Mouse (Mus musculus): Measurements from ENCODE around the gene Olfr643. TPM values are rescaled to one million over a fixed set of nuclear protein-coding genes. Genes with fewer than 3 reads are reported as not detected.

The Olfr643 gene
- polyA plus RNA-seq, 1 experiment from 2014 or later: not detected

DNA sequence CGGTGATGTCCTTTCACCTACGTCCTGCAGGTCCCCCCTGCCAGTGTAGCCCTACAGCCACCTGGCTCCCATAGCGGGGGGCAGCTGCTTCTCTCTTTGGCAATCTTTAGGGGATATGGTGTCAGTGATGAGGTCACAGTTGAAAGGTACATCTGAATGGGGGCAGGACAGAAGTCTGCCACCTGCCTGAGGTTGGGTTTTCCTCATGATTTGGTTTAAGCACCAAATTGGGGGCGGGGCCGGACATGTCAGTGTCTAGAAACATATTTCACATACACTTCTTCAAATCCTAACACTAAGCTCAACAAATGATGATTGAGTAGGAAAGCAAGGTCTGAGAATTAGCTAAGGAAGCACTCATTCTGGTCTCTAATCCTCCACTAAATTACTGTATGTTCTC is 7.5 kb downstream of the Olfr643 start, which contains the start of gene Ubqln5:
Ubqln5 (minus strand) TSS at position 101 of the 400 bp plus-strand sequence.
- Histone ChIP-seq H3K9ac (ENCODE audit: low read length) (no peak within 1 kb of the TSS), H3K27me3 (ENCODE audit: control insufficient read depth, insufficient read depth, low read length) (no peaks in the 10 kb centered on the region), H3K4me2 (ENCODE audit: low read depth, low read length) (no peak within 1 kb of the TSS), H3K4me1 (ENCODE audit: control insufficient read depth, insufficient read depth, low read length) (no peaks in the 10 kb centered on the region), H3K36me3 (ENCODE audit: control insufficient read depth, insufficient read depth, low read length) (no peaks in the 10 kb centered on the region), H3K9me3 (replicated peaks; ENCODE audit: control insufficient read depth, low read length) (no peaks in the 10 kb centered on the region), H3K27ac (ENCODE audit: low read length) (no peak within 1 kb of the TSS), H3K4me3 (replicated peaks; ENCODE audit: low read length) (no peak within 1 kb of the TSS)
- no peak; the same call in 1 of the 2 replicates for ATAC-seq (ENCODE audit: insufficient read depth, low FRiP score)
- 90% methylated on average over 5 of the region's 5 CpGs for WGBS

DNA sequence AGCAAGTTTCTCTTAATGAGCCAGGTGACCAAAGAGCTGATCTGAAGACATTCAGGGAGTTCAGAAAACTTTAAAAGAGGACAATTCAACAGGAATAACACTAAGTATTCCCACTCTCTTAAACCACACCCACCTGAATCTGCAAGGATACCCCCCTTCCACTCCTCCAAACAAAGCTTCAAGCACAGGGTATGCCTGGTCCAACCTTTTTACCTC is 32.5 kb downstream of the Olfr643 start, which contains the start of gene Olfr646:
Olfr646 (plus strand) TSS at position 117 of the 216 bp plus-strand sequence.
- Histone ChIP-seq H3K9me3 (replicated peaks; ENCODE audit: control insufficient read depth, low read length) (no peaks in the 10 kb centered on the region), H3K4me1 (ENCODE audit: control insufficient read depth, insufficient read depth, low read length) (no peaks in the 10 kb centered on the region), H3K27ac (ENCODE audit: low read length) (no peak within 1 kb of the TSS), H3K4me3 (replicated peaks; ENCODE audit: low read length) (no peak within 1 kb of the TSS), H3K36me3 (ENCODE audit: control insufficient read depth, insufficient read depth, low read length) (no peaks in the 10 kb centered on the region), H3K9ac (ENCODE audit: low read length) (no peak within 1 kb of the TSS), H3K4me2 (ENCODE audit: low read depth, low read length) (no peak within 1 kb of the TSS), H3K27me3 (ENCODE audit: control insufficient read depth, insufficient read depth, low read length) (no peaks in the 10 kb centered on the region)
- ATAC-seq (ENCODE audit: insufficient read depth, low FRiP score): no peak

DNA sequence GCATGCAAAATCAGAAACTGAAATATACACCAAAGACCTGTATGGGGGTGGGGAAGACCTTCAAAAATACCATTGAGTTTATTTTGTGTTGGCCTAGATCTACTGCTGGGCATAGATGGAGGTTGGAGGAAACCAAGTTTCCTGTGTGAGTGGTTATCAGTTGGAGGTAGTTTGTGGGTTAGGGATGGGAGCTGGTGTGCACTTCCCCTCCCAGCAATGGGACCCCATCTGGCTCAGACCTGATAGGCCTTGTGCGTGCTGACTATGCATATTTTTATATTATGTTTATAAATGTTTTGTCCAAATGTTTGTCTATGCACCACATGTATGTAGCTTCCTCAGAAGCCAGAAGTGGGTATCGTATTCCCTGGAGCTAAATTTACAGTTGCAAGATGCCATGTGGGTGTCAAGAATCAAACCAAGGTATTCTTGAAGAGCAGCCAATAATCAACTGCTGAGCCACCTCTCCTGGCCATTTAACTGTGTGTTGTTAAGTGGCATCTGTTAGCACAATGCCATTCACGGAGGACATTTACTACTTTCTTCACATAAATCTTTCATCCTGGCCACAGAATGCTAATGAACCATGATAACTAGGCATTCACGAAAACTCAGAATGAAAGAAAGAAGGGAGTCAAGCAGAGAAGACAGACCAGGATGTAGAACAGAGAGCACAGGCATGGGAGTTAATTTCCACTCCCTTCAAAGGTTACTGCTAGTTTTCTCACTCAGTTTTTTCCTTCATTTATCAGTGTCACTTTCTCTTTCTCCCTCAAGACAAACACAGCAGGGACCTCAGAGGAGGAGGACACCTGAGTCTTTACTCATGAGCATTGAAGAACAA is 33.1 kb downstream of the Olfr643 start:
- Histone ChIP-seq H3K9ac (ENCODE audit: low read length) (no peak overlapping the region), H3K4me2 (ENCODE audit: low read depth, low read length) (no peak overlapping the region), H3K27ac (ENCODE audit: low read length) (no peak overlapping the region), H3K27me3 (ENCODE audit: control insufficient read depth, insufficient read depth, low read length) (no peaks in the 10 kb centered on the region), H3K36me3 (ENCODE audit: control insufficient read depth, insufficient read depth, low read length) (no peaks in the 10 kb centered on the region), H3K9me3 (replicated peaks; ENCODE audit: control insufficient read depth, low read length) (no peaks in the 10 kb centered on the region), H3K4me1 (ENCODE audit: control insufficient read depth, insufficient read depth, low read length) (no peaks in the 10 kb centered on the region), H3K4me3 (replicated peaks; ENCODE audit: low read length) (no peak overlapping the region)
- no peak for ATAC-seq (ENCODE audit: insufficient read depth, low FRiP score)
- WGBS: 54% methylated on average over 4 of the region's 4 CpGs

DNA sequence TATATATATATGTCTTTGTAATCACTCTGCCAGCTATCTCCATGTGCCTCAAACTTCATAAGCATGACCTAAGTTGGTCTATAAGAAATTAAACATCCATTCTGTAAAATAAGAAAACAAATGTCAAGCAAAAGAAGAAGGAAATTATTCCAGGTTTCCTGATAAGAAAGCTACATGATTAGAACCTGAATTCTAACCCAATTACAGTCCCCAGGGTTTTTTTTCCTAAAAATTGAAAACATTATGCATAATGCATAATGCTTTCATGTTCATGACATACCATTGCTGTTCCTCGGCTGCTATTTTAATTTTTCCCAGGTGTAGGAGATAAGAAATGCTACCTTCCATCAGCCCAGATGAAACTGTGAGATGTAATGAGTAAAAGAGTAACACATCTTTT is 51.8 kb downstream of the Olfr643 start, which contains the start of gene Olfr645:
Olfr645 (minus strand) TSS at position 101 of the 400 bp plus-strand sequence.
- ATAC-seq (ENCODE audit: insufficient read depth, low FRiP score): no peak
- Histone ChIP-seq H3K36me3 (ENCODE audit: control insufficient read depth, insufficient read depth, low read length) (no peaks in the 10 kb centered on the region), H3K27ac (ENCODE audit: low read length) (no peak within 1 kb of the TSS), H3K9ac (ENCODE audit: low read length) (no peak within 1 kb of the TSS), H3K9me3 (replicated peaks; ENCODE audit: control insufficient read depth, low read length) (no peaks in the 10 kb centered on the region), H3K27me3 (ENCODE audit: control insufficient read depth, insufficient read depth, low read length) (no peaks in the 10 kb centered on the region), H3K4me2 (ENCODE audit: low read depth, low read length) (no peak within 1 kb of the TSS), H3K4me3 (replicated peaks; ENCODE audit: low read length) (no peak within 1 kb of the TSS), H3K4me1 (ENCODE audit: control insufficient read depth, insufficient read depth, low read length) (no peaks in the 10 kb centered on the region)
- WGBS: 64% methylated on average over 1 of the region's 1 CpGs

DNA sequence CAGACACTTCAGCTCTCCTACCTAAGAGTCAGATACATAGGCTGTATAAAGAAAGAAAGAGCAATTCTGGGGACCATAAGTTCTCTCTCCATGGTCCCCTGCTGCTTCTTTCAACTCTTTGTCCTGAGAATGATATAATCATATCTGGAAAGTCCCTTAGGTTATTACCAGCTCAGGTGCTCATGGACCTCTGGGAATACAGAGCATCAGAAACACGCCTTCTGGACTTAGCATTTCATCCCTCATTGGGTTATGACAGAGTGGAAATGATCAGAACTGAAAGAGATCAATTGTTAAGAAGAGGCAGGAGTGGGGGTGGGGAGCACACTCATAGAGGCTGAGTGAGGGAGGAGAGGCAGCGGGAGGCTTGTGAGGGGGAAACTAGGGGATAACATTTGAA is 65.4 kb downstream of the Olfr643 start, which contains the start of gene Olfr644:
Olfr644 (minus strand) TSS at position 101 of the 400 bp plus-strand sequence.
- Histone ChIP-seq H3K9me3 (replicated peaks; ENCODE audit: control insufficient read depth, low read length) (no peaks in the 10 kb centered on the region), H3K9ac (ENCODE audit: low read length) (no peak within 1 kb of the TSS), H3K27me3 (ENCODE audit: control insufficient read depth, insufficient read depth, low read length) (no peaks in the 10 kb centered on the region), H3K4me2 (ENCODE audit: low read depth, low read length) (no peak within 1 kb of the TSS), H3K36me3 (ENCODE audit: control insufficient read depth, insufficient read depth, low read length) (no peaks in the 10 kb centered on the region), H3K27ac (ENCODE audit: low read length) (no peak within 1 kb of the TSS), H3K4me1 (ENCODE audit: control insufficient read depth, insufficient read depth, low read length) (no peaks in the 10 kb centered on the region), H3K4me3 (replicated peaks; ENCODE audit: low read length) (no peak within 1 kb of the TSS)
- ATAC-seq (ENCODE audit: insufficient read depth, low FRiP score): no peak
- WGBS: 65% methylated on average over 2 of the region's 2 CpGs

DNA sequence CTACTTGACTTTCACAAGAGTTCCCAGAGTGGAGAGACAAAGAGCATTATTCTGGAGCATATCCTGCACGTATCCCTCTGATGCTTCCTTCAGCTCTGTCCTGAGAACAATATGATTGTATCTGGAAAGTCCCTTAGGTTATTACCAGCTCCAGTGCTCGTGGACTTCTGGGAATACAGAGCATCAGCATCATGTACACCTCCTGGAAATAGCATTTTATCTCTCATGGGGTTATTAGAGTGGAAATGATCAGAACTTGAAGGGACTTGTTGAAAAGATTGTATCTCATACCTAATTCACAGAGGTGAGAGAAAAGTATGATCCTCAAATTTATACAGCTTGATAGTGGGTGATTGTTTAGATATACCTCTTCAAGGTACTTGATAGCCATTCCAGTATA is 75.9 kb downstream of the Olfr643 start, which contains the start of gene 4930516K23Rik:
4930516K23Rik (minus strand) TSS at position 101 of the 400 bp plus-strand sequence.
- no peak within 1 kb of the TSS for H3K27ac ChIP-seq (ENCODE audit: low read length)
- no peak within 1 kb of the TSS for H3K4me2 ChIP-seq (ENCODE audit: low read depth, low read length)
- no peaks in the 10 kb centered on the region for H3K9me3 ChIP-seq (replicated peaks; ENCODE audit: control insufficient read depth, low read length)
- H3K36me3 ChIP-seq (ENCODE audit: control insufficient read depth, insufficient read depth, low read length): no peaks in the 10 kb centered on the region
- no peak within 1 kb of the TSS for H3K9ac ChIP-seq (ENCODE audit: low read length)
- H3K27me3 ChIP-seq (ENCODE audit: control insufficient read depth, insufficient read depth, low read length): no peaks in the 10 kb centered on the region
- WGBS: 46% methylated on average over 2 of the region's 2 CpGs
- no peaks in the 10 kb centered on the region for H3K4me1 ChIP-seq (ENCODE audit: control insufficient read depth, insufficient read depth, low read length)
- H3K4me3 ChIP-seq (replicated peaks; ENCODE audit: low read length): no peak within 1 kb of the TSS
- no peak for ATAC-seq (ENCODE audit: insufficient read depth, low FRiP score)

DNA sequence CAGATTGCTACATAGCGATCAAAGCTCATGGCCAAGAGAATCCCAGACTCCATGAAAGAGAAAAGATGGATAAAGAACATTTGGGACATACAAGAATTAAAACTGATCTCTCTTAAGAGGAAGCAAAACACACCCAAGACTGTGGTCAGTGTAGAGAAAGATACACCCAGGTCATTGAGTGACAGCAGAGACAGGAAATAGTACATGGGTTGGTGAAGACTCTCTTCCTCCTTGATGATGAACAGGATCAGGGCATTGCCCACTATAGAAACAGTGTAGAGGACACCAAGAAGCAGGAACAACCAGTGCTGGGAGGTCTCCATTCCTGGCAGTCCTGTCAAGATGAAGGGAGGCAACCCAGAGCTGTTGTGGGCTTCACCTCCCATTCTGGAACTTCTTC is 78.0 kb downstream of the Olfr643 start:
- 76% methylated on average over 1 of the region's 1 CpGs for WGBS
- H3K9me3 ChIP-seq (replicated peaks; ENCODE audit: control insufficient read depth, low read length): no peaks in the 10 kb centered on the region
- H3K4me2 ChIP-seq (ENCODE audit: low read depth, low read length): no peak overlapping the region
- ATAC-seq (ENCODE audit: insufficient read depth, low FRiP score): no peak
- no peak overlapping the region for H3K27ac ChIP-seq (ENCODE audit: low read length)
- no peaks in the 10 kb centered on the region for H3K4me1 ChIP-seq (ENCODE audit: control insufficient read depth, insufficient read depth, low read length)
- no peak overlapping the region for H3K9ac ChIP-seq (ENCODE audit: low read length)
- H3K27me3 ChIP-seq (ENCODE audit: control insufficient read depth, insufficient read depth, low read length): no peaks in the 10 kb centered on the region
- H3K36me3 ChIP-seq (ENCODE audit: control insufficient read depth, insufficient read depth, low read length): no peaks in the 10 kb centered on the region
- H3K4me3 ChIP-seq (replicated peaks; ENCODE audit: low read length): no peak overlapping the region

DNA sequence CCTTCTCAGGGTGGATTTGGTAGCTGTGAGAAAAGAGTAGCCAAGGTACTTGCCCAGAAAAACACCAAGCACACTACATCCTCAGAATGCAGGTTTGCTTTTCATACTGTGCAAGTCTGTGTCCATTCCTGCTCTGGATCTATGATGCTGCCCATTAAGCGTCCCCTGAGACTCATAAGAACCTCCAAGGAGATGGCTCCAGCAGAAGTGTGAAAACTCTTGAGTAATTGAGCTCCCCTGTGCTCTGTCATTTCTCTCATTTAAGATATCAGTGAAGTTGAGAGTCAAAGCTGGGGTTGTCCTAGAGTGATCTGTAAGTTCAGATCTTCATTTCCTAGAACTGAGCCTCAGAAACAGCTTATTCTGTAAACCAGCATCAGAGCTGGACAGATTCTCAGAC is 84.6 kb downstream of the Olfr643 start, which contains the start of gene Olfr642:
Olfr642 (minus strand) TSS at position 101 of the 400 bp plus-strand sequence.
- Histone ChIP-seq H3K4me1 (ENCODE audit: control insufficient read depth, insufficient read depth, low read length) (no peaks in the 10 kb centered on the region), H3K36me3 (ENCODE audit: control insufficient read depth, insufficient read depth, low read length) (no peaks in the 10 kb centered on the region), H3K27me3 (ENCODE audit: control insufficient read depth, insufficient read depth, low read length) (no peaks in the 10 kb centered on the region), H3K4me2 (ENCODE audit: low read depth, low read length) (no peak within 1 kb of the TSS), H3K9ac (ENCODE audit: low read length) (no peak within 1 kb of the TSS), H3K27ac (ENCODE audit: low read length) (no peak within 1 kb of the TSS), H3K4me3 (replicated peaks; ENCODE audit: low read length) (no peak within 1 kb of the TSS), H3K9me3 (replicated peaks; ENCODE audit: control insufficient read depth, low read length) (no peaks in the 10 kb centered on the region)
- no peak for ATAC-seq (ENCODE audit: insufficient read depth, low FRiP score)
- 65% methylated on average over 1 of the region's 1 CpGs for WGBS

DNA sequence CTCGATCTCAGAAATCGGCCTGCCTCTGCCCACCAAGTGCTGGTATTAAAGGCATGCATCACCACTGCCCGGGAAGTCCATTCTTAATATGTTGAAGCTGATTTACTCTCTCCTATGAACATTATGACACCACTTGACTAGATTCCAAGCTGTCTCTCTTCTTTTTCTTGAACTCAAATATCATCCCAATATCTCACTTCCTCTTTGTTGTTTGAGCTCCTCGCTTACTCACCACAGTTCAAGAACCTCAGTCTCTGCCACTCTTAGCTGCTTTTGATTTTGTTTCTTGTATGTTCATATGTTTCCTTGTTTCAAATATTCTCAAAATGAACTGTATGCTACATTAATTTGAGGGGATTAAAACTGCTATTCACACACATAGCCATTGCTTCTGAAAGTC is 86.5 kb downstream of the Olfr643 start:
- Histone ChIP-seq H3K9ac (ENCODE audit: low read length) (no peak overlapping the region), H3K36me3 (ENCODE audit: control insufficient read depth, insufficient read depth, low read length) (no peaks in the 10 kb centered on the region), H3K4me2 (ENCODE audit: low read depth, low read length) (no peak overlapping the region), H3K9me3 (replicated peaks; ENCODE audit: control insufficient read depth, low read length) (no peaks in the 10 kb centered on the region), H3K4me3 (replicated peaks; ENCODE audit: low read length) (no peak overlapping the region), H3K27me3 (ENCODE audit: control insufficient read depth, insufficient read depth, low read length) (no peaks in the 10 kb centered on the region), H3K4me1 (ENCODE audit: control insufficient read depth, insufficient read depth, low read length) (no peaks in the 10 kb centered on the region), H3K27ac (ENCODE audit: low read length) (no peak overlapping the region)
- ATAC-seq (ENCODE audit: insufficient read depth, low FRiP score): no peak
- WGBS: 86% methylated on average over 4 of the region's 4 CpGs
